Mouse (Mus musculus) limb, embryonic 13.5 days (tissue): ENCODE results near the gene Nlrp6. TPM values are rescaled to one million over a fixed set of nuclear protein-coding genes. Genes with fewer than 3 reads are reported as not detected.
"Not testable (repeated sequence)": the region's sequence is repeated elsewhere in the genome, so short reads cannot be mapped to it uniquely, and the experiment has no call there.

Experiments used
- ATAC-seq: fragments of 200-750 bp; cut with Nextera tagmentation; 2 replicates; pipeline ENCODE4 v1.8.0; 2017; ENCODE audit warnings: low read depth, moderate number of reproducible peaks, moderate TSS enrichment; ENCODE audit not compliant: low FRiP score
- H3K27ac ChIP-seq: fragments of 300-500 bp; sonication (generic); 2 replicates; pipeline ENCODE4 v1.5.1; 2015; ENCODE audit warnings: inconsistent platforms, mild to moderate bottlenecking, moderate library complexity
- H3K27me3 ChIP-seq: fragments of 300-500 bp; sonication (generic); 2 replicates; pipeline ENCODE4 v1.6.1; 2015; ENCODE audit warnings: mild to moderate bottlenecking, inconsistent platforms
- H3K36me3 ChIP-seq: fragments of 300-500 bp; sonication (generic); 2 replicates; pipeline ENCODE4 v1.6.1; 2015; ENCODE audit warnings: inconsistent platforms, mild to moderate bottlenecking, moderate library complexity
- H3K4me1 ChIP-seq: fragments of 300-500 bp; sonication (generic); 2 replicates; pipeline ENCODE4 v1.6.1; 2015; ENCODE audit warnings: inconsistent platforms
- H3K4me2 ChIP-seq: fragments of 300-500 bp; sonication (generic); replicated peaks from 2 replicates; pipeline ENCODE4 v1.6.1; 2015; ENCODE audit warnings: inconsistent platforms, mild to moderate bottlenecking, moderate library complexity
- H3K4me3 ChIP-seq: fragments of 300-500 bp; sonication (generic); 2 replicates; pipeline ENCODE4 v1.5.1; 2015; ENCODE audit warnings: moderate library complexity, mild to moderate bottlenecking, inconsistent platforms
- H3K9ac ChIP-seq: fragments of 300-500 bp; sonication (generic); 2 replicates; pipeline ENCODE4 v1.6.1; 2015; ENCODE audit warnings: mild to moderate bottlenecking, inconsistent platforms
- H3K9me3 ChIP-seq: fragments of 300-500 bp; sonication (generic); 2 replicates; pipeline ENCODE4 v1.6.1; 2016; ENCODE audit warnings: inconsistent platforms
- WGBS: fragments of 180-500 bp; shearing (Covaris S2); methylation state at CpG from one replicate; pipeline ENCODE4 v1.1.7; 2015; 5-methylcytosine and 5-hydroxymethylcytosine counted together
- polyA plus RNA-seq: library from polyadenylated mRNA; unstranded; fragments of >200 nt; fragmentation: Nextera tagmentation; extraction: Ambion mirVana; gene quantifications from 2 replicates; pipeline ENCODE4 v1.2.1, GENCODE M21; 2015

The Nlrp6 gene
- polyA plus RNA-seq, 1 experiment from 2014 or later, result 0.06 TPM

GRCm38 (mm10) chr7:140967862-140968591, 47.3 kb downstream of the Nlrp6 start:
- Histone ChIP-seq H3K27me3 (no peaks in the 10 kb centered on the region), H3K4me2 (peak overlapping the region; percentile 42), H3K4me1 (peaks cover 25% of the 10 kb centered on the region), H3K27ac (peak overlapping the region; percentile 55), H3K36me3 (no peaks in the 10 kb centered on the region), H3K9ac (no peak overlapping the region), H3K9me3 (no peaks in the 10 kb centered on the region), H3K4me3 (peak overlapping the region; percentile 1; the same call in 1 of the 2 replicates)
- peak; percentile 14; the same call in 1 of the 2 replicates for ATAC-seq
- WGBS, result 4% methylated on average over 14 of the region's 14 CpGs

GRCm38 (mm10) chr7:140968710-140969109, 48.0 kb downstream of the Nlrp6 start:
- ATAC-seq, H3K27me3 ChIP-seq, H3K9me3 ChIP-seq, H3K9ac ChIP-seq, H3K27ac ChIP-seq, H3K4me3 ChIP-seq, H3K36me3 ChIP-seq: not testable (repeated sequence)
- 29% methylated on average over 3 of the region's 3 CpGs for WGBS
- H3K4me1 ChIP-seq, result peaks cover 32% of the 10 kb centered on the region
- peak overlapping the region; percentile 42 for H3K4me2 ChIP-seq

- H3K27ac ChIP-seq, result peak overlapping the region; percentile 65; the same call in 1 of the 2 replicates
These were observed 50.2 kb downstream of the Nlrp6 start for GRCm38 (mm10) chr7:140970931-140971330.

GRCm38 (mm10) chr7:140971479-140972171, 50.9 kb downstream of the Nlrp6 start:
- Histone ChIP-seq H3K9me3 (no peaks in the 10 kb centered on the region), H3K27ac (peak overlapping the region; percentile 65), H3K4me3 (no peak overlapping the region), H3K9ac (no peak overlapping the region), H3K27me3 (no peaks in the 10 kb centered on the region), H3K4me1 (peaks cover 46% of the 10 kb centered on the region), H3K36me3 (no peaks in the 10 kb centered on the region), H3K4me2 (no peak overlapping the region)
- peak; percentile 52; the same call in 1 of the 2 replicates for ATAC-seq
- 54% methylated on average over 8 of the region's 8 CpGs for WGBS

More at GRCm38 (mm10) chr7:140970931-140971330, 50.2 kb downstream of the Nlrp6 start:
- no peak overlapping the region for H3K4me2 ChIP-seq
- H3K9ac ChIP-seq, result no peak overlapping the region
- no peak for ATAC-seq
- H3K4me3 ChIP-seq, result no peak overlapping the region
- peaks cover 46% of the 10 kb centered on the region for H3K4me1 ChIP-seq
- no peaks in the 10 kb centered on the region for H3K36me3 ChIP-seq
- 40% methylated on average over 7 of the region's 7 CpGs for WGBS
- H3K9me3 ChIP-seq, result no peaks in the 10 kb centered on the region
- H3K27me3 ChIP-seq, result no peaks in the 10 kb centered on the region

- 18% methylated on average over 14 of the region's 14 CpGs for WGBS
- Histone ChIP-seq H3K9ac (peak overlapping the region; percentile 13; the same call in 1 of the 2 replicates), H3K27me3 (no peaks in the 10 kb centered on the region), H3K4me3 (no peak overlapping the region), H3K9me3 (no peaks in the 10 kb centered on the region), H3K4me2 (peak overlapping the region; percentile 19; the same call in 1 of the 2 replicates), H3K36me3 (no peaks in the 10 kb centered on the region), H3K4me1 (peaks cover 31% of the 10 kb centered on the region), H3K27ac (peak overlapping the region; percentile 77)
- ATAC-seq, result no peak; the same call in 1 of the 2 replicates
These were observed 52.9 kb downstream of the Nlrp6 start for GRCm38 (mm10) chr7:140973396-140974165.

- no peak for ATAC-seq
- Histone ChIP-seq H3K4me2 (0 out of 2 replicates have a peak overlapping the region, but pooled peaks have one; percentile 11), H3K4me3 (no peak overlapping the region), H3K27me3 (no peaks in the 10 kb centered on the region), H3K36me3 (no peaks in the 10 kb centered on the region), H3K9ac (no peak overlapping the region), H3K27ac (no peak overlapping the region), H3K9me3 (no peaks in the 10 kb centered on the region), H3K4me1 (peaks cover 31% of the 10 kb centered on the region)
- WGBS, result 25% methylated on average over 9 of the region's 9 CpGs
These were observed 54.2 kb downstream of the Nlrp6 start for GRCm38 (mm10) chr7:140974940-140975339.

- WGBS, result 28% methylated on average over 3 of the region's 3 CpGs
- H3K27ac ChIP-seq, result no peak overlapping the region
These were observed 54.8 kb downstream of the Nlrp6 start for GRCm38 (mm10) chr7:140975465-140975864.

GRCm38 (mm10) chr7:140976720-140977119, 56.0 kb downstream of the Nlrp6 start:
- WGBS, result 86% methylated on average over 9 of the region's 9 CpGs
- ATAC-seq, H3K4me3 ChIP-seq, H3K27me3 ChIP-seq, H3K9ac ChIP-seq, H3K4me2 ChIP-seq, H3K36me3 ChIP-seq, H3K9me3 ChIP-seq, H3K27ac ChIP-seq: not testable (repeated sequence)
- peaks cover 22% of the 10 kb centered on the region for H3K4me1 ChIP-seq

More at GRCm38 (mm10) chr7:140975465-140975864, 54.8 kb downstream of the Nlrp6 start:
- Histone ChIP-seq H3K27me3 (no peaks in the 10 kb centered on the region), H3K4me1 (peaks cover 31% of the 10 kb centered on the region), H3K9me3 (no peaks in the 10 kb centered on the region), H3K9ac (no peak overlapping the region), H3K4me3 (no peak overlapping the region), H3K4me2 (no peak overlapping the region), H3K36me3 (no peaks in the 10 kb centered on the region)
- no peak for ATAC-seq

Other genes starting within 250 kb of the Nlrp6 start
- gene Olfr45, start 239.0 kb upstream of the Nlrp6 start, polyA plus RNA-seq, result 0.04 and 0.13 TPM in 2 replicates
- gene Olfr541, start 223.6 kb upstream of the Nlrp6 start, polyA plus RNA-seq, result not detected in 2 replicates
- gene Cyp2e1, start 157.2 kb upstream of the Nlrp6 start, polyA plus RNA-seq, result not detected in 2 replicates
- gene Syce1, start 133.1 kb upstream of the Nlrp6 start, polyA plus RNA-seq, result 0.67 and 1.1 TPM in 2 replicates
- 2.7 and 3.0 TPM in 2 replicates for gene Zfp941, start 98.7 kb upstream of the Nlrp6 start, polyA plus RNA-seq
- gene Urah, start 85.9 kb upstream of the Nlrp6 start, polyA plus RNA-seq, result 1.0 and 1.4 TPM in 2 replicates
- not detected in 2 replicates for gene Scgb1c1, start 75.4 kb upstream of the Nlrp6 start, polyA plus RNA-seq
- not detected in 2 replicates for gene Odf3, start 73.1 kb upstream of the Nlrp6 start, polyA plus RNA-seq
- not detected in 2 replicates for gene Gm45785, start 64.6 kb upstream of the Nlrp6 start, polyA plus RNA-seq
- 65.2 and 73.1 TPM in 2 replicates for gene Ric8a, start 63.9 kb upstream of the Nlrp6 start, polyA plus RNA-seq
- gene Bet1l, start 63.3 kb upstream of the Nlrp6 start, polyA plus RNA-seq, result 59.2 and 63.6 TPM in 2 replicates
- 251 and 252 TPM in 2 replicates for gene Psmd13, start 38.9 kb upstream of the Nlrp6 start, polyA plus RNA-seq
- gene Sirt3, start 38.6 kb upstream of the Nlrp6 start, polyA plus RNA-seq, result 29.6 and 30.1 TPM in 2 replicates
- gene Cox8b, start 20.5 kb upstream of the Nlrp6 start, polyA plus RNA-seq, result 9.3 and 10.0 TPM in 2 replicates
- 25.9 and 28.0 TPM in 2 replicates for gene Pgghg, start 20.5 kb downstream of the Nlrp6 start, polyA plus RNA-seq
- gene Ifitm5, start 29.4 kb downstream of the Nlrp6 start, polyA plus RNA-seq, result 10.7 and 15.2 TPM in 2 replicates
- not detected in 2 replicates for gene Gm45717, start 35.0 kb downstream of the Nlrp6 start, polyA plus RNA-seq
- 1,181 and 1,271 TPM in 2 replicates for gene Ifitm2, start 35.1 kb downstream of the Nlrp6 start, polyA plus RNA-seq
- 50.2 and 64.6 TPM in 2 replicates for gene Ifitm1, start 46.3 kb downstream of the Nlrp6 start, polyA plus RNA-seq
- gene Ifitm3, start 89.9 kb downstream of the Nlrp6 start, polyA plus RNA-seq, result 121 and 130 TPM in 2 replicates
- gene Ifitm6, start 97.0 kb downstream of the Nlrp6 start, polyA plus RNA-seq, result 0.31 TPM in 1 of 2 replicates, not detected in the other
- not detected in 2 replicates for gene Gm17387, start 108.2 kb downstream of the Nlrp6 start, polyA plus RNA-seq
- gene B4galnt4, start 140.2 kb downstream of the Nlrp6 start, polyA plus RNA-seq, result 21.5 and 26.9 TPM in 2 replicates
- 23.9 and 25.5 TPM in 2 replicates for gene Pkp3, start 157.3 kb downstream of the Nlrp6 start, polyA plus RNA-seq
- gene Sigirr, start 179.7 kb downstream of the Nlrp6 start, polyA plus RNA-seq, result 2.7 and 3.1 TPM in 2 replicates
- 1.3 and 2.1 TPM in 2 replicates for gene Ano9, start 196.9 kb downstream of the Nlrp6 start, polyA plus RNA-seq
- gene Ptdss2, start 201.5 kb downstream of the Nlrp6 start, polyA plus RNA-seq, result 85.5 and 89.2 TPM in 2 replicates